Mouse (Mus musculus): Measurements from ENCODE around the gene Pfkm.

GRCm38 (mm10) chr15:98131001-98131400 is 38.6 kb downstream of the Pfkm start:
- TF ChIP-seq CTCF (IDR thresholded peaks at IDR 0.05), result no peak
- TF ChIP-seq EP300 (IDR thresholded peaks at IDR 0.05), result no peak
